Mouse (Mus musculus) kidney, postnatal 0 days (tissue): ENCODE measurements at regions not wholly inside any gene's neighbourhood (a gene's known extent, or its start where the extent isn't known, plus 50 kb on each side); places are given as distances from the start of the nearest gene placed in this dataset.

Experiments used
- ATAC-seq: fragments of 200-750 bp; cut with Nextera tagmentation; replicated peaks from 2 replicates; pipeline ENCODE4 v1.8.0; 2017; ENCODE audit warnings: low read depth, moderate number of reproducible peaks, moderate TSS enrichment, moderate library complexity; ENCODE audit not compliant: low FRiP score
- DNase-seq: peaks from one replicate; pipeline ENCODE4 v3.0.0-alpha.2; 2016; ENCODE audit warnings: low spot score
- H3K27ac ChIP-seq: fragments of 300-500 bp; sonication (generic); 2 replicates; pipeline ENCODE4 v1.5.1; 2014; ENCODE audit warnings: mild to moderate bottlenecking
- H3K27me3 ChIP-seq: fragments of 300-500 bp; sonication (generic); 2 replicates; pipeline ENCODE4 v1.6.1; 2014; ENCODE audit warnings: low read length, mixed read lengths; ENCODE audit not compliant: insufficient read depth
- H3K36me3 ChIP-seq: fragments of 300-500 bp; sonication (generic); 2 replicates; pipeline ENCODE4 v1.6.1; 2014; ENCODE audit warnings: low read length, mixed read lengths; ENCODE audit not compliant: insufficient read depth
- H3K4me1 ChIP-seq: fragments of 300-500 bp; sonication (generic); replicated peaks from 2 replicates; pipeline ENCODE4 v1.6.1; 2014; ENCODE audit warnings: antibody characterized with exemption, low read length, mixed read lengths; ENCODE audit not compliant: insufficient read depth
- H3K4me2 ChIP-seq: fragments of 300-500 bp; sonication (generic); 2 replicates; pipeline ENCODE4 v1.6.1; 2014; ENCODE audit warnings: mild to moderate bottlenecking, low read length, moderate library complexity, mixed read lengths
- H3K4me3 ChIP-seq: fragments of 300-500 bp; sonication (generic); replicated peaks from 2 replicates; pipeline ENCODE4 v1.5.1; 2014; ENCODE audit warnings: low read depth, low read length
- H3K9ac ChIP-seq: fragments of 300-500 bp; sonication (generic); 2 replicates; pipeline ENCODE4 v1.6.1; 2014; ENCODE audit warnings: low read depth, low read length
- H3K9me3 ChIP-seq: fragments of 300-500 bp; sonication (generic); replicated peaks from 2 replicates; pipeline ENCODE4 v1.6.1; 2016; ENCODE audit warnings: low read length, inconsistent platforms, mixed read lengths
- CTCF ChIP-seq: IDR thresholded peaks from 2 replicates; pipeline ENCODE4 v1.5.1; 2016; ENCODE audit warnings: antibody characterized with exemption, low read depth, mild to moderate bottlenecking, moderate library complexity
- WGBS: fragments of 180-500 bp; shearing (Covaris S2); extraction: QIAGEN DNeasy Blood & Tissue Kit; methylation state at CpG from one replicate; pipeline ENCODE4 v1.1.7; 2014; 5-methylcytosine and 5-hydroxymethylcytosine counted together

GRCm38 (mm10) chr7:110679916-110680315, 52.5 kb downstream of the Adm start:
- H3K27me3 ChIP-seq, result no peaks in the 10 kb centered on the region
- ATAC-seq, result no peak
- no peak for DNase-seq
- no peak overlapping the region for H3K4me3 ChIP-seq
- WGBS, result 62% methylated on average over 1 of the region's 1 CpGs
- no peak overlapping the region for H3K27ac ChIP-seq
- no peak overlapping the region for H3K9ac ChIP-seq
- no peaks in the 10 kb centered on the region for H3K4me1 ChIP-seq
- no peaks in the 10 kb centered on the region for H3K9me3 ChIP-seq
- H3K4me2 ChIP-seq, result no peak overlapping the region
- no peak for TF ChIP-seq CTCF
- H3K36me3 ChIP-seq, result no peaks in the 10 kb centered on the region

- Histone ChIP-seq H3K4me3 (no peak overlapping the region), H3K4me2 (no peak overlapping the region), H3K27ac (no peak overlapping the region; the same call in 1 of the 2 replicates), H3K27me3 (no peaks in the 10 kb centered on the region), H3K36me3 (no peaks in the 10 kb centered on the region), H3K9ac (no peak overlapping the region), H3K4me1 (no peaks in the 10 kb centered on the region), H3K9me3 (no peaks in the 10 kb centered on the region)
- ATAC-seq, result no peak
- WGBS, result 84% methylated on average over 4 of the region's 4 CpGs
- TF ChIP-seq CTCF, result no peak
- no peak for DNase-seq
Observed at GRCm38 (mm10) chr7:110682911-110683310, 55.5 kb downstream of the Adm start.

GRCm38 (mm10) chr7:110688884-110689681, 61.6 kb downstream of the Adm start:
- peak; percentile 61 for TF ChIP-seq CTCF
- Histone ChIP-seq H3K4me2 (peak overlapping the region; percentile 31), H3K9ac (no peak overlapping the region), H3K36me3 (no peaks in the 10 kb centered on the region), H3K4me1 (peaks cover 4% of the 10 kb centered on the region), H3K27ac (peak overlapping the region; percentile 85), H3K27me3 (no peaks in the 10 kb centered on the region), H3K4me3 (no peak overlapping the region), H3K9me3 (no peaks in the 10 kb centered on the region)
- WGBS, result 13% methylated on average over 14 of the region's 14 CpGs
- DNase-seq (peak; percentile 97), ATAC-seq (peak; percentile 93)

GRCm38 (mm10) chr7:110690241-110690640, 62.8 kb downstream of the Adm start:
- Histone ChIP-seq H3K36me3 (no peaks in the 10 kb centered on the region), H3K9me3 (no peaks in the 10 kb centered on the region), H3K4me1 (peaks cover 4% of the 10 kb centered on the region), H3K27me3 (no peaks in the 10 kb centered on the region), H3K9ac (no peak overlapping the region), H3K4me2 (no peak overlapping the region), H3K4me3 (no peak overlapping the region), H3K27ac (peak overlapping the region; percentile 85)
- ATAC-seq (no peak), DNase-seq (no peak)
- WGBS, result 79% methylated on average over 2 of the region's 2 CpGs
- no peak for TF ChIP-seq CTCF

GRCm38 (mm10) chr7:110690856-110691255, 63.4 kb downstream of the Adm start:
- H3K4me3 ChIP-seq, result no peak overlapping the region
- no peaks in the 10 kb centered on the region for H3K36me3 ChIP-seq
- no peak for TF ChIP-seq CTCF
- no peaks in the 10 kb centered on the region for H3K9me3 ChIP-seq
- DNase-seq (peak; percentile 85), ATAC-seq (no peak; the same call in 1 of the 2 replicates)
- H3K27ac ChIP-seq, result peak overlapping the region; percentile 51
- 52% methylated on average over 9 of the region's 9 CpGs for WGBS
- no peak overlapping the region for H3K4me2 ChIP-seq
- no peaks in the 10 kb centered on the region for H3K27me3 ChIP-seq
- no peak overlapping the region for H3K9ac ChIP-seq
- H3K4me1 ChIP-seq, result peaks cover 4% of the 10 kb centered on the region

- no peak overlapping the region for H3K4me3 ChIP-seq
- TF ChIP-seq CTCF, result no peak
- no peak for DNase-seq
- H3K36me3 ChIP-seq, result no peaks in the 10 kb centered on the region
- H3K4me1 ChIP-seq, result peaks cover 4% of the 10 kb centered on the region
- H3K27ac ChIP-seq, result no peak overlapping the region
- no peak overlapping the region for H3K9ac ChIP-seq
- H3K9me3 ChIP-seq, result no peaks in the 10 kb centered on the region
- 78% methylated on average over 5 of the region's 5 CpGs for WGBS
- H3K4me2 ChIP-seq, result no peak overlapping the region
- H3K27me3 ChIP-seq, result no peaks in the 10 kb centered on the region
- no peak for ATAC-seq
Observed at GRCm38 (mm10) chr7:110694262-110694661, 66.8 kb downstream of the Adm start.
